Mouse (Mus musculus) layer of hippocampus, postnatal 10 days (tissue): ENCODE results near the gene Ccnk. TPM values are rescaled to one million over a fixed set of nuclear protein-coding genes. Genes with fewer than 3 reads are reported as not detected.

ENCODE experiments used
- DNase-seq, 2 experiments: peaks; one replicate each; pipeline ENCODE4 v3.0.0; 2021; ENCODE audit warnings: low spot score in 2 of 2
- total RNA-seq, 2 experiments: library from RNA; stranded (reverse); gene quantifications; 2 replicates each; pipeline ENCODE4 v1.2.3; 2021

Ccnk gene
- total RNA-seq, 2 experiments from 2014 or later, result 29.4 to 33.9 TPM

DNA sequence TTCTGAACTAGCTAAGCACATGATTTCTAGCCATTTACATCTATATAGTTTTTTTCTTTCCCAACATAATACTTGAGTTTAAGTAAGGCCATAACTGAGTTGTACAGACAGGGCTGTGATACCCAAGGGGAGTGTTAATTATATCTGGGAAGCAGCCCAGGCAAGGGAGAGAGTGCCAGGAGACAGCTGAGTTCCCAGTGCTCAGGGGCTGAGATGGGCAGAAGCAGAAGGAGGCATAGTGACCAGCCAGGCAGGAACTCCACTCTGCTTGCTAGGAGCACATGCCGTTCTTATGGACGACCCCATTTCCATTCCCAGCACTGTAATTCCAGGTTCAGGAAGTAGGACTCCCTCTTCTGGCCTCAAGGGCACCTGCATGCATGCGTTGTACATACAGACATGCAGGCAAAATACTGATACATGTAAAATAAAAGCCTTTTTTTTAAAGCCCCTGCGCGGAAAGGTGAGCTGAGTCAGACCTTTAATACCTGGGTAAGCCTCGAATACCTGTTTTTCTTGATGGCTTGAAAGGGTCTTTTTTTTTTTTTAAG is 8.2 kb downstream of the Ccnk start:
- DNase-seq, result peak in 1 of 2 experiments; percentile 35

DNA sequence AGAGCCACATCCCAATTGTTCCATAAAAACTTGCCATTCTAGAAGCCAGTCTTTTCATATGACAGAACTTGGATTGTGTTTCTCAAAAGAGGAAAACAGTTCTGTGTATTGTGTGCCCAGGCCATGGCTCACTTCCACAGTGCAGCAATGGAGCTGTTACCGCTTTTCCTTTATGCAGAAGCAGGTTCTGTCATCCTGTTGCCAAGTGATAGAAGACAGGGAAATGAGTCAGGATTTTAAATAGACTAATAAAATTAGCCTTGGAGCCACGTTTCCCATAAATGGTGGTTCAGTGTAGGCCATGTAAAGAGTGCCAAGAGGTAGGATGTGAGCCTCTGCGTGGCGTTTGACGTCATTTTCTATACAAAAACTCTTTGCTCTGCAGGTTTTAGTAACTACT is 14.5 kb downstream of the Ccnk start:
- DNase-seq, result no peak

DNA sequence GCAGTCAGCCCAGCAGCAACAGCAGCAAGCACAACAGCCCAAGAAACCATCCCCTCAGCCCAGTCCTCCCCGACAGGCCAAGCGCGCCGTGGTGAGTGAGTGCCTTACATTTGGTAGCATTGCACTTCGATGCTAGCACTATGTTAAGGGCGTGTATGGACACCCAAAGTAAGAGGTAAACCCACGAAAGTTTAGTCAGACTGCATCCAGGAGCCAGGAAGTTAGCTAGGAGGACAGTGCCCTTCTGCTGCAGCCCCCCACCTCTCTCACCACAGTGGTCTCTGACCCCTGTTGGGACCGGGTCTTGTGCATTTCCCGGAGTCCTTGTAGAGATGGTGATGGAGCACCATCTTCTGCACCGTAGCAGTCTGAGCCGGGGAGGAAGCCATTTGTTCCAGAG is 16.4 kb downstream of the Ccnk start:
- no peak for DNase-seq

DNA sequence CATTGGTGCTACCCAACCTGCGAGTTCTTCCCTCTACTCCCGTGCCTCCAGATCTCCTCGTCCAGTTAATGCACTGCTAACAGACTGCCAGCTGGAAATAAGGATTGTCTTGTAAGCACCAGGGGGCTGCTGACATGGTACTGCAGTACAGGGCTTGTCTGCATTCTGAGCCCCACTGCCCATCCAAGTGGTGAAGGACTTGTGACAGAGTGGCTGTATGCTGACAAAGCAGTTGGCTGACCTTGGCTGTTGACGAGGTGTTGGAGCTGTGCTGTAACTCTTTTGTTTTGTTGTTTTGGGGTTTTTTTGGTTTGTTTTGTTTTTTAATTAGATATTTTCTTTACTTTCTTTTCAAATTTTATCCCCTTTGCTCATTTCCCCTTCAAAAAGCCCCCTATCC is 19.1 kb downstream of the Ccnk start:
- DNase-seq, result no peak

DNA sequence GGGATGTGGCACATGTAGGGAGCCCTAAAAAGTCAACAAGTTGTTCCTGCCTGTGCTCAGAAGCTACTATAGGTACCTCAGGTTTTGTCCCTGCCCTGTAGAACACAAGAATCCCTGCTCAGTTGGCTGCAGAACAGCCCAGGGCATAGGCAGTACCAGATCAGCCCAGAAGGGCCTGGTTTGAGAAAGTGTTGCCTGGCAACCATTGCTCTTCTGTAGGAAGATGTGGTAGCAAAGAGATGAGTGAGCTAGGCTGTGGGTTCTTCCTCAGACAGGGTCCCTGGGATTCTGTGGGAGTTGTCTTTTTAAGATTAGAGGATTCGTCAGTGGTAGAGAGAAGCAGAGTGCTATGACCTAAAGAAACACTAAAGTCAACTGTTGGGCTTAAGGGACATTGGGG is 20.7 kb downstream of the Ccnk start:
- no peak for DNase-seq

DNA sequence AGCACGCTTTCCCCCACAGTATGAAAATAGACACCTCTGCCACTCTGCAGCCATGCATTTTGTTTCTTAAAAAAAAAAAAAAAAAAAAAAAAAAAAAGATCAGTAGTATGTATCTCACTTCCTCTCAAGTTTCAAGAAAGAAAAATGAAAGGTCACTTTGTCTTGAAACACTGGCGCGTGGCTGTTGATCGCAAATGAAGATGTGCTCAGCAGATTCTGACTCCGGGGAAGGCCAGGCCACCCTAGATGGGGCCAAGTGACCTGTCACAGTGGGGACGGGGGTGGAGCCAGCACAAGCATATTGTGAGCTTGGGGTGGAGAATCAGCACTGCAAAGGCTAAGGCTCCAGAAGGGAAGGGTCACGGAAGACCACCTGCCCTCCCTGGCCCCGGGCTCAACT is 24.5 kb downstream of the Ccnk start:
- no peak for DNase-seq

DNA sequence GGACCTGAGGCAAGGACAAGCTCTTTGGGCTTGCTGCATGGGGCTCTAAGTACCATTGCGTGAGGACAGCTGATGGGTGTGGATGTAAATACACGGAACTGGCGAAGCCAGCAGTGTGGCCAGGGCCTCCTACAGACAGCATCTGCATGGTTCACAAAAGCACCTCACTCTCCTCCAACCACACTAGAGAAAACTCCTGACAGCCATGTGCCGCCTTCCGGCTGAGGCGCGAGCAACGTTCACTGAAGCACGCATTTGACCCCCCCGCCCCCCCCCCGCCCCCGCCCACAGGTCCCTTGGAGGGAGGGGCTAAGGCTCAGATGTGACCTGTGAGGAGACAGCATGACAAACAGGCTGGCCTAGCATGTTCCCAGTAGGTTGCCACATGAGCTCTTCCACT is 25.6 kb downstream of the Ccnk start:
- no peak for DNase-seq

DNA sequence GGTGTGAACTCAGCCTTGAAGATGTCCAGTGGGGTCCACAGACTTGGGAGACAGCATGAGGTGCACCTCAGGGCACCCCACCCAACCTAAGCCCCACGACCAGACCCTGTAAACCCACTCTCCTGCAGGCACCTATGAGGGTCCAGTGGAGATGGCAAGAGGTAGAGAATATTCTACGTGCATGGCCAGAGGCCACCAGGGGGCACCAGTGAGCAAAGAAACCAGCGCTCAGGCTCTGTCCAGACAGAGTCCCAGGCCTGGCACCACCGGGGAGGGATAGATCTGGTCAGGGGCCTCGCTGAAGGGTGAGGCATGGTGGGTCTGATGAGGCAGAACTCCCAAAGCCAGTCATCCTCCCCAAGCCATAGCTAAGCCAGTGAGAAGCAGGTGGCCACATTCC is 27.3 kb downstream of the Ccnk start:
- DNase-seq, result peak; percentile 83 to 88

DNA sequence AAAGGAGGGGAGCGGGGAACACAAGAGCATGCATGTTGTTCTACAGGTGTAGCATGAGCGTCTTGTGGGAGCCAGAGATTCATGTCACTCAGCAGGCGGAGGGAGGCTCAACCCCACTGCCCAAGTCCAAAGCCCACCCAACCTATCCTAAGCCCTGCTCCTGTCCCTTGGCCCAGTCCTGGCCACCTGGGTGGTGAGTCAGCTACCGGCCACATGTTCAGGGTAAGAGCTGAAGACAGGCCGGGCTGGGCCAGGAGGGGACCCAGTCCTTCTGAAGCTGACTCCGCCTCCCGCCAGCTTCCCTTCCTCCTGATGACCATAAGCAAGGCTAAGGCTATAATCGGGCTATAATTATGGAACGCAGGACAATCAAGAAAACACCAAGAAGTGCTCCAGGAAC is 28.8 kb downstream of the Ccnk start:
- DNase-seq, result no peak

DNA sequence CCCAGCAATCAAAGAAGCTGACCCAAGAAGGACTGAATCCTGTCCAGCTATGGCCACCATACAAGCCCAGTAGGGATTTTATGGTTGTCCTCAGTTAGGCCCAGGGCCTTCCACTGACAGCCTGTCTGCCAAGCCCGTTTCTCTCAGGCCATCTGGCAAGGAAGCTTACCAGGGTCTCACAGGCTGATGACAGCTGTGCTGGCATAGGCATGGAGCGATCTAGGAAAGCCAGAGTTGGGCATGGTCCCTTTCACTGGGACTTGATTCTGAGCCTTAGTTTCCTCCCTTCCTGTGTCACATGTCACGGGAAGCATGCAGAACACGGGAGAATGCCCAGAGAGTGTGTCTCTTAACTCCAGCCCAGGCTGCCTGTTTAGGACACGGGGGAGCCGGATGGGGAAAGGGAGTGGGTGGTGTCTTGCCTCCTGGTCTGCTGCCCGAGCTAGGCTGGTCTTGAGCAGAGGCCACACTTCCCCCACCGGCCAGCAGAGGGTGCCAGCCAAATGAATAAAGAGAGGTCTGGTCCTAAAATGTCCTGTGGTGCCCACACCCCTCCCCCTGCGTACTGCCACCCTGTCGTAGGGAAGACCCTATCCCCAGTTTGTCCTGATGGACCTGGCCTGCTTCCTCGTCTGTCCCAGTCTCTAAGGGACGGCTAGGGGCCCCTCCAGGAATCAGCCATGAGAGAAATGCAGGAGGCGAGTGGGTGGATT is 29.5 kb downstream of the Ccnk start:
- peak; percentile 81 to 86 for DNase-seq

DNA sequence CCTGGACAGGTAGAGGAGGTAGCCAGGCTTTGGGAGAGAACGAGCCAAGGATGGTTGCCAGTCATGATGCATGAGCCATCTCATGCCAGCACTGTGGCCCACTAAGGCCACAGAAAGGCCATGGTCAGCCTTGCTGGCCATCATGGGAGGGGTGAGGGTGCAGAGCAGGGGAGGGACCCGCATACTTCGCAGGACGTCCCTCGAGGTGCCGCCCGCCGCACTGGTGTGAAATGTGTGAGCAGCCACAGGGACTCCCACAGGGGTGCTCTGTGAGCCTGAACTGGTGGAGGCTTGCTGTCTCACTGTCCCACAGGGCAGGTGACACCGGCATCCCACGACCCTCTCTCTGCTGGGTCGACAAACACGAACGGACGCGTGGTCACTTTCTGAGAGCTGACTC is 31.2 kb downstream of the Ccnk start:
- DNase-seq, result no peak

DNA sequence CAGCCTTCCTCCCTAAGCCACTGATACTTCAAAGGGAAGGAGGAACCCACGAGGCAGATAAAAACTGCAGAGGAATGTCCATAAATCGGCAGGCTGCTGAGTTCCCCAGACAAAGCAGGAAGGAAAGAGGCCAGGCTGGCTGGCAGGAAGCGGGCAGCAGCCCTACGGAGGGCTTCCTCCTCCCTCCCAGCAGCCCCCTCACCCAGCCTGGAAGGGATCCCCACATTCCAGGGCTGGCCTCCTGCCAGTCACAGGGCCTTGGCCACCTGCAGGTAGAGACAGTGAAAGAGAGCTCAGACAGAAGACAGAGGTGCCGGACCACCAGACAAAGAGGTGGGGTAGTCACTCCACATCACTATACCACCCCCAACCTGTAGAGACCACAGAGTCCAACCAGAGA is 32.7 kb downstream of the Ccnk start:
- no peak for DNase-seq

DNA sequence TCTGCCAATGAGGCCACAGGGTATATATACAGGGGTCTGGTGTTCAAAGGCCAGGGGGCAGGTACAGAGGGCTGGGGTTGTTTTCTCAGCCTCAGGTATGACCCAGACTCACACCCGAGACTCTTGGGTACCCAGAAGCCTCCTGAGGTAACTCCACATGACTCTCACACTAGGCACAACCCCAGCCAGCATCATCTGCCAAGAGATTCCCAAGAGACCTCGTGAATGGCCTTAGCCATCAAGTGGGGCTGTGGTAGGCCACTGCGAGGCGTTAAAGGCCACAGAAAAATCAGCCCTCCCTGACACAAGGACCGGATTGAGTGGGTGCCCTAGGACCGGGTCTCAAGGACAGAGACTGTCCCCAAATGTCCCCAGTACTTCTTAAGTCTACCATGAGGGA is 33.1 kb downstream of the Ccnk start:
- no peak for DNase-seq

DNA sequence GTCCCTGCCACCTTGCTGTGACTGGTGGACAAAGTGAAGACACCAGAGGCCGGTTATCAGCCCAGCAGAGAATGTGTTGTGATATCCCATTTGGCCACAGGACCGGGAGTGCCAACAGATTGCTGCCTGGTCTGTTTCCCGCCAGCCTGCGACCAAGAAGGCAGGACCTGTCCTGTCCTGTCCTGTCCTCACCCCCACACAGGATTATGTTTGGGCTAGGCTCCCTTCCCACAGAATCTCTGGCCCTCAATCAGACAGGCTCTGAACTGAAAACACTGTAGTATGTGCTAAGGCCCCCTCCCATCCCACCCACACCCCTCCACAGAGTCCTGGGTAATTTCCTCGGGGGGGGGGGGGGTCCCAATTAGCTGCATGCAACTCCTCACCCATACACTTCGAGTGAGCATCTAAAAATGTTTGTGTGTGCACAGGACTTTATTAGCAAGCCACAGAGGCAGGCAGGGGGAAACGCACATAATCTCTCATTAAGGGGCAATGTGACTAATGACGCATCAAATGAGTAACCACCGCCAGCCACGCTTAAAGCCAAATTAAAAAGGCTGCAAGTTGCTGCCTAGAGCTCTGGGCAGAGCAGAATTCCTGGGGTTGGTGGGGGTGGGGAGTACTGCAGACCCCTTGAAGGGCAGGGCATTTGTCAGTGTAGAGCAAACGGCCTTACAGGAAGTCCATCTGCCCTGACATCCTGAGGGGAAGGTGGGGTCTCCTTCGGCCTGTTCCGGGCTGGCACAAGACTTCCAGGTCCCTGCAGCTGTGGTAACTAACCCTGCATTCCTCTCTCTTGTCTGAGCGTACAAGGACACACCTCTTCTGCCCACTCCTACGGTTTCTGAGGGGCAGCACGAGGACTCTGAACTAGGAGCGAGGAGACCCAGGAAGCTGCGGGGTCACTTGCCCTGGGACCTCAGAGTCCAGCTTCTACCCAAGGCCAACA is 34.0 kb downstream of the Ccnk start:
- DNase-seq, result no peak

DNA sequence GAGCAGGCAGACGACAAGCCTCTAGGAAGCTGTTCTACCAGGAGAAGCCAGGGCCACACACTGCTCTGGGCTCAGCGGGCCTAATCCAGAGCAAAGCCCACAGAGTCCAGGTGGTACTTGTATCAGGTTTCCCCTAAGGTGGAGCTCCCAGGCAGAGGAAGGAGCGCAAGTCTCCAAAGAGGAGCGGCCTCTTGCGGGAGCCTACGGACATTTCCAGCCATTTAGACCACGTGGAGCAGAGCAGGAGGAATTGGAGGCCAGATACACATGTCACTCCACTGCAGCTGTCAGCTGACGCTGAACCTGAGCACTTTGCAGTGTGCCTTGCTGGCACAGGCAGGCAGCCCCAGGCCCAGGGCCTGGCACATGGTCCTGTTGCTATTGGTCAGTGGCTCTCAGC is 35.7 kb downstream of the Ccnk start:
- DNase-seq, result no peak

DNA sequence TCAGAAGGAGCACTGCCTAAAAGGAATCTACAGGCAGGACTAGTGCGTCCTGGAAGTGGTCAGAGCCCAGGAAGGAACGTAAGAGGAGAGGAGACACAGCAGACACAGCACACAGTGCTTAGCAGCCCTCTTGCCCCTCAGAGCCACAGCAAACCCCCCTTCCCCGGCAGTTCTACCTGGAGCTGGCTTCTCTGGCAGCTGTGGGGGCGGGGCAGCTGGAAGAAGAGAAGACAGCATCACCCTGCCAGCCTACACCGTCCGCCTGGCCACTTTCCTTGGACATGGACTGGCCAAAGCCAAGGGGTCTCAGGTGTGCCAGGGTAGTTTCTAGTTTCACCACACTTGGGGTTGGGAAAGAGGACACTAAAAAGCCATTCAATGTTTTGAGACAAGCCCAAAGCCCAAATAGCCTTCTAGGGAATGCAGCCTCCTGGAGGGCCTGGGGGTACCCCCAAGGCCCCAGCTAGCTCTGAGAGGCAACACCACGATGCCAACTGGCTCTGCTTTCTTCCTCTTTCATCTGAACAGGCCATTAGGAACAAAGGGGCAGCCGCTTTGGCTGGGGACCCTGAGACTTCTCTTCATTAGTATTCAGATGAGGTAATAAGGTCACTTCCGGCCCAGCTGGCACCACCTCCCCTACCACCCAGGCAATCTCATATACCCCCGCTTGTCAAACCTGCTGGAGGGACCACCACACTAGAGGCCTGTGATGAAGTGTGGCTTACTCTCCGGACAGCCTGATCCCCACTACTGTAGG is 37.4 kb downstream of the Ccnk start:
- no peak for DNase-seq

DNA sequence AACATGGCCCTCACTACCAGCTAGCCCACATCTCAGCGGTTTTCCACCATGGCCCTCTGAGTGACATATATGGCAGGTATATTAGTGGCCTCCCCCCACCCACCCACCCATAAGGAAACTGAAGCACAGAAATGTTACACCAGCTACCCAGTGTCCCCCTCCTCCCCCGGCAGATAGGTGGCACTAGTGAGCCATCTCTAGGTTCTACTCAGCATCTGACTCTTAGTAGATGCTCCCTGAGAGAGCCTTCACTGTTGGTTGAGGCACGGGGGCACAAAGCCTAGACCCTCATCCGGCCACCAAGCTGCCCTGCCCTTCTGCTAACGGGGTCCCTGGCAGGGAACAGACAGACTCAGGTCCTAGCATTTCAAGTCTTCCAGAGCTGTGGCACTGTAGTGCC is 38.2 kb downstream of the Ccnk start:
- DNase-seq, result peak; percentile 67 to 80

DNA sequence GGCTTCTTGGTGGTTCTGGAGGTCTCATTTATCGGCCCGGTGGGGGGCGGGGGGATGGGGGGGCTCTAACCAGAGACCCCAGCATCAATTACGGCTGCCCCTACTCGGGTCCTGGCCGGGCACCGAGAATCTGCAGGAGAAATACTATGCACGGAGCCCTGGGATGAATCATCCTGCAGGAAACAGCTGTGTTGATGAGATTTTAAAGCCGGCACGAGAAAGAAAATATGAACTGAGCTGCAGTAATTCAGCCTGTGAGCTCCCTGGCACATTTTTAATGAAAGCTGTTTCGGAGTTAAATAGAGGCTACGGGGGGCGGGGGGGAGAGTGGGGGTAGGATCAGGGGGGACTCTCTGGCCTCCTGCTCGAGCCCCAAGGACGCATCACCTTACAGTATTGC is 39.8 kb downstream of the Ccnk start:
- no peak for DNase-seq

DNA sequence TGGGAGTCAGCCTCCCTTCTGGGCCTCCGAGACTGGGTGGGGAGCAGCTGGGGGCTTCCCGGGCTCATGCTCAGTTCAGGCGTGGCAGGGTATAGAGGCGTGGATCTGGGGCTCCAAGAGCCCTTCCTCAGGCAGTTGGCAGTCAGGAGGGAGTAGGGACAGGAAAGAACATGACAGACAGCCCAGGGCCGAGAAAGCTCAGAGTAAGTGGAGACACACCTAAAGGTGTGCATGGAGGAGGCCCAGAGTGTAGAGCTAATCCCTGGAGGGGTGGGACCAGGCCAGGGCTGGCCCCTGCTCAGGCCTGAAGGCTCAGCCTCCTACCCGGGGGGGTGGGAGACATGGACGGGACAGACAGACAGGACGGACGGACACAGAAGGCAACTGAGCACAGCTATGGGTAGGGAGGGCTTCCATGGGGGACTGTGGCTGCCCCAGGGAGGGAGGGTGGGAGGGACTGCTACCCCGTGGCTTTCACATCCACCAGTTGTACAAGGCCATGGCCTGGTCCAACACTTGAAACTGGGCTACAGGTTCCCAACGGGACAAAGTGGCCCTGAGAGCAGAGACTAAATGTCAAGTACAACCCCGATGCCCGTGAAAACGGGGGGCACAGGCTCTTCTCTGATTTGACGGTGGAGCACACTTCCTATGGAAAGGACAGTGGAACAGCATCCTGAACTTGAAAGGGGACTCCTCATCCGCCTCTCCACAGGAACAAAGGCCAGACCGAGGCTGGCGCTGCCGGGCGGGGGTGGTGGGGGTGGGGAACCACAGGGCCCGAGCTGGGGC is 40.6 kb downstream of the Ccnk start:
- no peak for DNase-seq

DNA sequence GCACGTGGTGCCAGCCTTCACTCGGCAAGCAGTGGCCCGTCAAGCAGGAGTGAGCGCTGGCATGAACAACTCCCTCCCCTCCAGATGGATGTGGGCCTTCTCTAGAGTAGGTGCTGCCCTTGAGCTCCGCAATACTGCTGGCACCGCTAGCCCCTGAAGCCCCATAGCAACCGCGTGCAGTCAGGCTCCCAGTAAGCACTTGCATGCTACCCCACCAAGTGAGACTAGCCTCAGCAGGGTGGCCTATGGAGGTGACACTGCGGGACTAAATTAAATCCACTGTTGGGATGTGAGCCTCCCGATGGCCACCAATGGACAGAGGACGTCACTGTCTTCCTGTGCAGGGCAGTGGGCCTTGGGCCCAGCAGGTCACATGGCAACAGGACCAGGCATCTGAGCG is 41.2 kb downstream of the Ccnk start:
- no peak for DNase-seq

DNA sequence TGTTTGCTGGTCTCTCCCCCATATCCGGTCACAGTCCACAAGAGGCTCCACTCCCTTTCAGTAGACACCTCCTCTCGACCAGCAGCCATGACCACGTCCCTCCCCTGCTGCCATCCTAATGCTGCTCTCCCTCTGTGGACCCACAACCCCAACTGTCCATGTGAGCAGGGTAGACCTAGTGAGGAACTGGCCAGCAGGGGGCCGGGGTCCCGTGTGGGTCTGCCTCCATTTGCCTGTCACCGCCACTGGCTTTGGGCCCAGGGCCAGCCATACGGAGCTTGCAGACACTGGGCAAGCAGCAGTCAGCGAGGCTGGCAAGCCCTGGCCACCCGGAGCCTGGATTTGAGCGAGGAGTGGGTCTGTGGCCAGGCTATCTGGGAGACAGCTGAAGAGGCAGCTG is 41.8 kb downstream of the Ccnk start:
- DNase-seq, result peak; percentile 58 to 71
